Mouse (Mus musculus): ENCODE results near the gene Git1.

DNA sequence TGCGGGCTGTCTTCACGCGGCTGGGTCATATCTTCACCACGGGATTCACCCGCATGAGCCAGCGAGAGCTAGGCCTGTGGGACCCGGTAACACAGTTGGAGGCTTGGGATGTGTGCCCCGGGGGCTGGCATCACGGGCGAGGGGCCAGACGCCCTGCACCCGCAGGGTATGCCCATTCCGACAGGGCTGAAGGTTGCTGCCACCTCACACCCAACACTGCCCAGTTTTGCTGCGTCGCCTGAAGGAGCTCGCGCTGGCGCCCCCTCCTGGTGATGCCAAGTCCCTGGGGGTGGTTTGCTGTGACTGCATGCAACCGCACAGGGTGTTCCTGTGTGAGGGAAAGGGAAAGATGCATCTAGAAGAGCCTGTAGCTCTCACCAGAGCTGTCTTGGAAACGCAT is 25.6 kb upstream of the Git1 start:
- TF ChIP-seq CTCF (IDR thresholded peaks at IDR 0.05; ENCODE audit: borderline replicate concordance, insufficient read depth, low read length) (peak; percentile 64), POLR2A (IDR thresholded peaks at IDR 0.05; ENCODE audit: low read depth, low read length) (no peak)
